10 mouse cellular contexts compared by ENCODE assay signal in the genomic region with DNA sequence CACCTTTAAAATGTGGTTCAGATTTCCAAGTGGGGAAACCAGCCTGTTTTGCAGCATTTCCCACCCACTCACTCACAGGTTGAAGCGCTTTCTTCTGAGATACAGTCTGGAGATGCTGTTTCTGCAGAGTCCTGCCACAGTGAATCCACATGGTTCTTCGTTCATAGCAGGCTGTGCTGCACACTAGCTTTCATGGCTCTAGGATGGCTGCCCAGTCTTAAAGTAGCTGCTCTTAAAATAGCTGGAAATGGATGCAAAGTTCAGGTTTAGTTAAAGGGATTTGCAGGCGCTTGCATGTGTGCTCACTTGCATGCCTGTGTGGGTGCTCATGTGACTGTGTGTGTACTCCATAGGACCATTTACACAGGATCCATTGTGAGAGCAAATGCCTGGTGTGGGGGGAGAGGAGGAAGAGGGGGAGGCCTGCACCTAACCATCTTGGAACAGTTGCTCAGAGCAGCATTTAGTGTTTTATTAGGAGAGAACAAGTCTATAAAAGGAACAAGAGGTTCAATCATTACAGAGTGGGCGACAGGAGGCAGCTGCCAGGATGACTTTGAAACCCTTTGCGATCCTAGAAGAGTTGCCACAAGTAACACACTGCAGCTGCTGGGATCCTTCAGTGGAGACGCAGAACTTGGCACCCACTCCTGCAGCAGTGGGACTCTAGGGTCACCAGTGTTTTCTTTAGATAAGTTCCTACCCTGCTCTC.
DNase-seq lines count a peak whose midpoint lies in the region; ATAC-seq lines count a peak whose summit lies in the region.
"Had no signal": no experiment of that assay in that cellular context is flagged by ENCODE, and none has a peak within 500 bp of the region (broad histone marks: within the 10 kb centered on the region; RNA-seq: fewer than 3 reads in every experiment).

No protein-coding gene starts in this region.

- H3K27ac ChIP-seq in heart, embryonic 15.5 days = peak overlapping the region; percentile 68
- H3K27ac ChIP-seq in lung, embryonic 16.5 days (ENCODE audit: low read length) = peak overlapping the region; percentile 94
- H3K27ac ChIP-seq in forebrain, embryonic 13.5 days = no peak overlapping the region
- H3K27ac ChIP-seq: hindbrain, embryonic 15.5 days had no signal

- H3K4me2 ChIP-seq in heart, embryonic 15.5 days = peak overlapping the region; percentile 8; the same call in 1 of the 2 replicates
- H3K4me2 ChIP-seq in lung, embryonic 16.5 days (ENCODE audit: low read depth, low read length) = peak overlapping the region; percentile 13; the same call in 1 of the 2 replicates
- H3K4me2 ChIP-seq in forebrain, embryonic 13.5 days = no peak overlapping the region
- H3K4me2 ChIP-seq: hindbrain, embryonic 15.5 days had no signal

- H3K27me3 ChIP-seq in heart, embryonic 15.5 days = no peaks in the 10 kb centered on the region; the same call in 1 of the 2 replicates
- H3K27me3 ChIP-seq in lung, embryonic 16.5 days (ENCODE audit: control insufficient read depth, insufficient read depth, low read depth, low read length) = no peaks in the 10 kb centered on the region
- H3K27me3 ChIP-seq in forebrain, embryonic 13.5 days = peaks cover 86% of the 10 kb centered on the region
- H3K27me3 ChIP-seq: hindbrain, embryonic 15.5 days had no signal

- ATAC-seq in heart, embryonic 15.5 days (replicated peaks; ENCODE audit: insufficient number of reproducible peaks, insufficient read depth, low FRiP score, low read depth) = peak; percentile 69
- ATAC-seq in lung, embryonic 16.5 days (ENCODE audit: low read depth) = peak; percentile 82
- ATAC-seq in forebrain, embryonic 13.5 days = no peak
- ATAC-seq: activated CD4-positive, CD25-positive, alpha-beta regulatory T cell, adult 4 months had no signal

- peak; percentile 29 for DNase-seq in gastrocnemius, postnatal 10 days
- no peak for DNase-seq in gastrocnemius, postnatal 25 days
- DNase-seq in adipocyte (ENCODE audit: low spot score) = peak; percentile 68
- no peak for DNase-seq in cerebellum, postnatal 4 days (ENCODE audit: low spot score in 2 of 2)
- no peak for DNase-seq in ovary, adult 18-20 months (ENCODE audit: low spot score)

- H3K4me1 ChIP-seq in heart, embryonic 15.5 days (replicated peaks) = peaks cover 20% of the 10 kb centered on the region
- peaks cover 40% of the 10 kb centered on the region for H3K4me1 ChIP-seq in lung, embryonic 16.5 days (replicated peaks; ENCODE audit: control insufficient read depth, insufficient read depth, low read length)
- peaks cover 28% of the 10 kb centered on the region for H3K4me1 ChIP-seq in forebrain, embryonic 13.5 days

- no peaks in the 10 kb centered on the region for H3K9me3 ChIP-seq in heart, embryonic 15.5 days (replicated peaks)
- no peaks in the 10 kb centered on the region for H3K9me3 ChIP-seq in lung, embryonic 16.5 days (ENCODE audit: control insufficient read depth, low read length)
- H3K9me3 ChIP-seq in forebrain, embryonic 13.5 days (replicated peaks) = no peaks in the 10 kb centered on the region
- H3K9me3 ChIP-seq: hindbrain, embryonic 15.5 days had no signal

- 35% methylated on average over 6 of the region's 6 CpGs for WGBS in heart, embryonic 15.5 days
- 20% methylated on average over 6 of the region's 6 CpGs for WGBS in lung, embryonic 16.5 days
- 41% methylated on average over 6 of the region's 6 CpGs for WGBS in forebrain, embryonic 13.5 days

- H3K4me3 ChIP-seq in heart, embryonic 15.5 days = no peak overlapping the region
- no peak overlapping the region; the same call in 1 of the 2 replicates for H3K4me3 ChIP-seq in lung, embryonic 16.5 days (ENCODE audit: low read length)
- no peak overlapping the region for H3K4me3 ChIP-seq in forebrain, embryonic 13.5 days
- H3K4me3 ChIP-seq: hindbrain, embryonic 15.5 days had no signal

- H3K36me3 ChIP-seq in heart, embryonic 15.5 days = no peaks in the 10 kb centered on the region
- no peaks in the 10 kb centered on the region for H3K36me3 ChIP-seq in lung, embryonic 16.5 days (ENCODE audit: control insufficient read depth, insufficient read depth, low read length)
- H3K36me3 ChIP-seq in forebrain, embryonic 13.5 days (ENCODE audit: poor library complexity, severe bottlenecking) = no peaks in the 10 kb centered on the region
- H3K36me3 ChIP-seq: hindbrain, embryonic 15.5 days had no signal

- H3K9ac ChIP-seq in heart, embryonic 15.5 days = no peak overlapping the region
- H3K9ac ChIP-seq in lung, embryonic 16.5 days (ENCODE audit: low read length) = 0 out of 2 replicates have a peak overlapping the region, but pooled peaks have one; percentile 5
- H3K9ac ChIP-seq in forebrain, embryonic 13.5 days = no peak overlapping the region; the same call in 1 of the 2 replicates
- H3K9ac ChIP-seq: hindbrain, embryonic 15.5 days had no signal

Comparison
In these comparisons a context has a peak if more than half of its experiments do, and no peak if none do; other contexts are left out.
1. DNase-seq: peak in gastrocnemius, postnatal 10 days (single experiment) and adipocyte (single experiment); none in gastrocnemius, postnatal 25 days (single experiment), cerebellum, postnatal 4 days (0 of 2) and ovary, adult 18-20 months (single experiment).